Mouse (Mus musculus): ENCODE results near the gene Gm49380.

DNA sequence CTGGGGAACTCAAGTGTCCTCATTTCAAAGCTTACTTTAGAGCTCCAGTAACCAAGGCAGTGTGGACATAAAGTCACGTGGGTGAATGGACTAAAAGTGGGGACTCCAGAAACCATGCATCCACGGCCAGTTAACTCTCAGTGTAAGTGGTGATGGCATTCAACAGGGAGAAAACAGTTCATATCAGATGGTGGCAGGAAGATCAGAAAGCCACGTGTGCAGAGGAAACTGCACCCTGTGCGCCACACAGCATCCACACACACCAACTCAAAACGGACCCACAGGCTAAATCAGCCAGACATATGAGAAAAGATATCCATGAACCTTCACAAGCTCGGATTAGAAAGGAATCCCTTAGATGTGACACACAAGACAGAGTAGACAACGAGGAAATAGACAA lies 93.3 kb downstream of the Gm49380 start:
- TF ChIP-seq CTCF (IDR thresholded peaks at IDR 0.05; ENCODE audit: low read depth, low read length) (no peak), POLR2A (IDR thresholded peaks at IDR 0.05; ENCODE audit: extremely low read depth, insufficient read depth, low read length) (no peak)

Measured in liver, adult 2 months (tissue).